Mouse (Mus musculus): ENCODE data around the gene Hsp90aa1.
A peak's percentile ranks its signal among the peaks of the same experiment; 100 is the strongest.
"Not testable (repeated sequence)": the region's sequence is repeated elsewhere in the genome, so short reads cannot be mapped to it uniquely, and the experiment has no call there.

The Hsp90aa1 gene

GRCm38 (mm10) chr12:110698523-110699170 lies 3.9 kb downstream of the Hsp90aa1 start:
- peak in 1 of 2 experiments; percentile 18 for DNase-seq

- no peak for DNase-seq
Measured at GRCm38 (mm10) chr12:110698080-110698479, 4.4 kb downstream of the Hsp90aa1 start.

- DNase-seq = no peak
Measured at GRCm38 (mm10) chr12:110697457-110697856, 5.1 kb downstream of the Hsp90aa1 start.

GRCm38 (mm10) chr12:110696975-110697400 lies 5.5 kb downstream of the Hsp90aa1 start:
- peak in 1 of 2 experiments; percentile 14 for DNase-seq

GRCm38 (mm10) chr12:110696173-110696974 lies 6.2 kb downstream of the Hsp90aa1 start:
- peak; percentile 98 for DNase-seq

- DNase-seq = peak; percentile 68 to 78
Measured at GRCm38 (mm10) chr12:110695676-110696171, 6.8 kb downstream of the Hsp90aa1 start.

GRCm38 (mm10) chr12:110693378-110693777 lies 9.2 kb downstream of the Hsp90aa1 start:
- DNase-seq = not testable (repeated sequence)

- no peak for DNase-seq
Measured at GRCm38 (mm10) chr12:110689919-110690643, 12.4 kb downstream of the Hsp90aa1 start.

- not testable (repeated sequence) for DNase-seq
Measured at GRCm38 (mm10) chr12:110688921-110689320, 13.6 kb downstream of the Hsp90aa1 start.

- peak; percentile 63 to 75 for DNase-seq
Measured at GRCm38 (mm10) chr12:110687894-110688734, 14.4 kb downstream of the Hsp90aa1 start.

GRCm38 (mm10) chr12:110683580-110683979 lies 18.9 kb downstream of the Hsp90aa1 start:
- DNase-seq = no peak

GRCm38 (mm10) chr12:110682561-110683299 lies 19.8 kb downstream of the Hsp90aa1 start, which contains the start of gene 1700001K19Rik:
Gene 1700001K19Rik, minus strand, starts transcription at chr12:110682619.
- DNase-seq = no peak

- no peak for DNase-seq
Measured at GRCm38 (mm10) chr12:110681878-110682277, 20.6 kb downstream of the Hsp90aa1 start.

- peak in 1 of 2 experiments; percentile 45 for DNase-seq
Measured at GRCm38 (mm10) chr12:110681191-110681590, 21.3 kb downstream of the Hsp90aa1 start.

GRCm38 (mm10) chr12:110674243-110674642 lies 28.3 kb downstream of the Hsp90aa1 start:
- peak; percentile 52 to 56 for DNase-seq

GRCm38 (mm10) chr12:110667466-110668077 lies 35.0 kb downstream of the Hsp90aa1 start:
- peak in 1 of 2 experiments; percentile 49 for DNase-seq

GRCm38 (mm10) chr12:110661746-110662145 lies 40.8 kb downstream of the Hsp90aa1 start:
- DNase-seq = no peak

GRCm38 (mm10) chr12:110651464-110651863 lies 51.1 kb downstream of the Hsp90aa1 start:
- no peak for DNase-seq

GRCm38 (mm10) chr12:110650241-110650641 lies 52.3 kb downstream of the Hsp90aa1 start:
- no peak for DNase-seq
